Mouse (Mus musculus): ENCODE measurements around the gene 3110040N11Rik.

The 3110040N11Rik gene

GRCm38 (mm10) chr7:81738720-81739385 lies 50.4 kb downstream of the 3110040N11Rik start:
- DNase-seq (ENCODE audit: low spot score), result no peak

GRCm38 (mm10) chr7:81735300-81736048 lies 53.8 kb downstream of the 3110040N11Rik start:
- no peak for DNase-seq (ENCODE audit: low spot score)

GRCm38 (mm10) chr7:81732183-81733089 lies 56.8 kb downstream of the 3110040N11Rik start:
- DNase-seq (ENCODE audit: low spot score), result no peak
